Mouse (Mus musculus) spleen, adult 2 months (tissue): ENCODE measurements at regions not wholly inside any gene's neighbourhood (a gene's known extent, or its start where the extent isn't known, plus 50 kb on each side); places are given as distances from the start of the nearest gene placed in this dataset.

ENCODE experiments used
- CTCF ChIP-seq: fragments of 200-500 bp; IDR thresholded peaks from 2 replicates; pipeline ENCODE4 v1.5.1; 2011; ENCODE audit warnings: mild to moderate bottlenecking, inconsistent platforms; ENCODE audit not compliant: insufficient read depth, insufficient read length, insufficient replicate concordance; ENCODE audit errors: extremely low read depth
- POLR2A ChIP-seq: fragments of 200-500 bp; IDR thresholded peaks from 2 replicates; pipeline ENCODE4 v1.6.1; 2011; ENCODE audit warnings: low read depth, low read length, inconsistent platforms

- TF ChIP-seq POLR2A, result no peak
- no peak for TF ChIP-seq CTCF
These were observed 197.7 kb upstream of the Zc3h12c start for GRCm38 (mm10) chr9:52366046-52366445.
